Mouse (Mus musculus) ZHBTc4 (cell line): Measurements from ENCODE around the gene Kazn.
A peak's percentile ranks its signal among the peaks of the same experiment; 100 is the strongest.

Experiments
- DNase-seq: peaks from one replicate; pipeline ENCODE4 v3.0.0-alpha.2; 2011; ENCODE audit warnings: low read depth, low spot score

Gene Kazn

GRCm38 (mm10) chr4:142165835-142166701 lies 73.1 kb downstream of the Kazn start:
- peak; percentile 96 for DNase-seq

- no peak for DNase-seq
These were observed 73.8 kb downstream of the Kazn start for GRCm38 (mm10) chr4:142165363-142165762.

GRCm38 (mm10) chr4:142164386-142164785 lies 74.8 kb downstream of the Kazn start:
- no peak for DNase-seq

- DNase-seq = no peak
These were observed 75.3 kb downstream of the Kazn start for GRCm38 (mm10) chr4:142163862-142164261.

GRCm38 (mm10) chr4:142162729-142163128 lies 76.5 kb downstream of the Kazn start:
- no peak for DNase-seq

- peak; percentile 83 for DNase-seq
These were observed 77.1 kb downstream of the Kazn start for GRCm38 (mm10) chr4:142162102-142162501.

- peak; percentile 90 for DNase-seq
These were observed 79.2 kb downstream of the Kazn start for GRCm38 (mm10) chr4:142160041-142160440.

- DNase-seq = no peak
These were observed 82.7 kb downstream of the Kazn start for GRCm38 (mm10) chr4:142156506-142156905.

GRCm38 (mm10) chr4:142154246-142154645 lies 85.0 kb downstream of the Kazn start:
- DNase-seq = no peak

- DNase-seq = peak; percentile 92
These were observed 85.7 kb downstream of the Kazn start for GRCm38 (mm10) chr4:142153526-142153925.

- DNase-seq = peak; percentile 53
These were observed 86.3 kb downstream of the Kazn start for GRCm38 (mm10) chr4:142152733-142153422.

GRCm38 (mm10) chr4:142150086-142150485 lies 89.1 kb downstream of the Kazn start:
- no peak for DNase-seq

GRCm38 (mm10) chr4:142149202-142149601 lies 90.0 kb downstream of the Kazn start:
- peak; percentile 35 for DNase-seq

- DNase-seq = peak; percentile 65
These were observed 91.5 kb downstream of the Kazn start for GRCm38 (mm10) chr4:142147671-142148070.

GRCm38 (mm10) chr4:142144096-142144495 lies 95.1 kb downstream of the Kazn start:
- DNase-seq = peak; percentile 67

GRCm38 (mm10) chr4:142143290-142143689 lies 95.9 kb downstream of the Kazn start:
- no peak for DNase-seq

- DNase-seq = no peak
These were observed 99.5 kb downstream of the Kazn start for GRCm38 (mm10) chr4:142139729-142140128.

GRCm38 (mm10) chr4:142138356-142139099 lies 100.7 kb downstream of the Kazn start:
- peak; percentile 96 for DNase-seq

- no peak for DNase-seq
These were observed 102.3 kb downstream of the Kazn start for GRCm38 (mm10) chr4:142136766-142137503.

- DNase-seq = no peak
These were observed 103.7 kb downstream of the Kazn start for GRCm38 (mm10) chr4:142135515-142135914.

- no peak for DNase-seq
These were observed 109.0 kb downstream of the Kazn start for GRCm38 (mm10) chr4:142130162-142130561.
